Mouse (Mus musculus): ENCODE data around the gene Ugdh.
A peak's percentile ranks its signal among the peaks of the same experiment; 100 is the strongest.

DNA sequence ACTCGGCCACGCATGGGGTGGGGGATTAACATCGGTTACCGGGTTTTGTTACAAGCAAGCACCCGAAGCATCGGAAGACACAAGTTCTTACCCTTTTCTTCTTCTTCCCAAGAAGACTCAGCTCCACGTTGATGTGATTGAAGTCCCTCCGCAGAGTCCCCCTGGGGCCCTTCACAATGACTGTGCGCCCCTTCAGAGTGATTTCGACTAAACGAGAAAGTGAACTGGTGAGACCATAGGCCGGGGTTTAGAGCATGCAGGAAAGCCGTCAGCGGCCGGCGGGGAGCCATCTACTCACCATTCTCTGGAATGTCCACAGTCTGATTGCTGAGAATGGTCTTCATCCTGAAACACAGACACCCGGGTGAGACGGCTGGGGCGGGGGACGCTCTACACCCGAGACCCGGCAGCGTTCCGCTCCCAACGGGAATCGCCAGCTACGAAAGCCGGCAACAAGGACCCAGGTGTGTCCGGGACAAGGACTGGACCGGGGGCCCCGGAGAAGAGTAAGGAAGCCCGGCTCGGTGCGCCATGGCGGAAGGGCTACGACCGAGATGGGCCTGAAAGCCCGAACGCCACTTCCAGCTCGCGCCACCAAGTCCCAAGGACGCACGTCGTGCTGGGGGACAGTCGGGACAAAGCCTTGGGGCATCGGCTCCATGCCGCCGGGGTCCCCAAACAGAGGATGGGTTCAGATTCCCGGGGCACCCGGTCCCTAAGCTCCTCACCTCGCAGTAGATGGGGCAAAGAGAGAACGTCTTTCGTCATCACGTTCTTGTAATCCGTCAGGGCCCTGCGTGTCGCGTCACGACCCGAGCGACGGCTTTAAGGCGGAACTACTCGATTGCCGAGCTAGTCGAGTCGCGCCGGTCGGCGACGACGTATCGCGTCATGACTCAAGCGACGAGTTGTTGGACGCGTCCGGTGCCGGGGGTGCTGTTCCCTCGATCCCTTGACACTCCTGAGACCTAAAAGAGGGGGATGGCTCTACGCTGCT lies 44.8 kb downstream of the Ugdh start, which contains the start of the genes Rpl9 and Lias:
- TF ChIP-seq CTCF (IDR thresholded peaks at IDR 0.05; ENCODE audit: insufficient read depth, low read depth, low read length) = no peak
- peak; percentile 94 for TF ChIP-seq POLR2A (IDR thresholded peaks at IDR 0.05; ENCODE audit: insufficient read depth, low read depth, low read length)
